Mouse (Mus musculus) MEL (cell line): ENCODE measurements around the gene Stk4. TPM values are rescaled to one million over a fixed set of nuclear protein-coding genes. Genes with fewer than 3 reads are reported as not detected.

Experiments
- DNase-seq: peaks from one replicate; pipeline ENCODE4 v3.0.0; 2011; ENCODE audit warnings: low read depth, low spot score
- H3K27ac ChIP-seq: 2 replicates; pipeline ENCODE4 v1.5.1; 2012; ENCODE audit warnings: low read depth, mild to moderate bottlenecking, control low read depth, low read length, moderate library complexity; ENCODE audit not compliant: control insufficient read depth
- H3K27me3 ChIP-seq, 2 experiments: fragments of 150-350 bp in 1 of 2; sonication (generic) in 1 of 2; 2 replicates each; pipeline ENCODE4 v1.6.1; 2012; ENCODE audit warnings: low read length in 2 of 2, mild to moderate bottlenecking in 2 of 2, improper control_type of control experiment in 1 of 2, moderate library complexity in 1 of 2; ENCODE audit not compliant: insufficient read depth in 2 of 2, control insufficient read depth in 1 of 2
- H3K36me3 ChIP-seq, 2 experiments: 2 replicates each; pipeline ENCODE4 v1.6.1; 2012 to 2014; ENCODE audit warnings: low read length in 2 of 2, improper control_type of control experiment in 1 of 2, inconsistent platforms in 1 of 2, mild to moderate bottlenecking in 1 of 2; ENCODE audit not compliant: insufficient read depth in 2 of 2, control insufficient read depth in 1 of 2
- H3K4me1 ChIP-seq, 2 experiments: fragments of 150-350 bp in 1 of 2; sonication (generic) in 1 of 2; 2 replicates each; pipeline ENCODE4 v1.6.1; 2012; ENCODE audit warnings: low read length in 2 of 2, improper control_type of control experiment in 1 of 2, mild to moderate bottlenecking in 1 of 2; ENCODE audit not compliant: insufficient read depth in 2 of 2, control insufficient read depth in 1 of 2
- H3K4me3 ChIP-seq, 2 experiments: fragments of 150-350 bp in 1 of 2; sonication (generic) in 1 of 2; 2 replicates each; pipeline ENCODE4 v1.5.1; 2012; ENCODE audit warnings: low read depth in 2 of 2, low read length in 2 of 2, mild to moderate bottlenecking in 2 of 2, moderate library complexity in 2 of 2, control low read depth in 1 of 2, improper control_type of control experiment in 1 of 2; ENCODE audit not compliant: control insufficient read depth in 1 of 2, insufficient read depth in 1 of 2
- H3K79me2 ChIP-seq: 2 replicates; pipeline ENCODE4 v1.6.1; 2012; ENCODE audit warnings: mild to moderate bottlenecking, low read length, moderate library complexity; ENCODE audit not compliant: control insufficient read depth, poor library complexity, insufficient read depth
- H3K9ac ChIP-seq: 2 replicates; pipeline ENCODE4 v1.6.1; 2012; ENCODE audit warnings: low read depth, mild to moderate bottlenecking, control low read depth, low read length, moderate library complexity; ENCODE audit not compliant: control insufficient read depth, poor library complexity, severe bottlenecking
- H3K9me3 ChIP-seq: fragments of 150-350 bp; sonication (generic); replicated peaks from 2 replicates; pipeline ENCODE4 v1.6.1; 2012; ENCODE audit warnings: mild to moderate bottlenecking, low read length, improper control_type of control experiment, moderate library complexity; ENCODE audit not compliant: insufficient read depth
- BHLHE40 ChIP-seq: IDR thresholded peaks from 2 replicates; pipeline ENCODE4 v1.6.1; 2012; ENCODE audit warnings: low read depth, mild to moderate bottlenecking, inconsistent platforms, low read length, improper control_type of control experiment, borderline replicate concordance
- CHD1 ChIP-seq: IDR thresholded peaks from 2 replicates; pipeline ENCODE4 v1.6.1; 2012; ENCODE audit warnings: low read depth, mild to moderate bottlenecking, inconsistent platforms, low read length, improper control_type of control experiment
- CTCF ChIP-seq, 3 experiments: IDR thresholded peaks in 2 of 3; conservative IDR thresholded peaks in 1 of 3; 2 replicates each; pipeline ENCODE4 v1.5.1; 2011 to 2012; ENCODE audit warnings: low read length in 3 of 3, low read depth in 2 of 3, mild to moderate bottlenecking in 2 of 3, improper control_type of control experiment in 1 of 3, inconsistent platforms in 1 of 3, mixed read lengths in 1 of 3, moderate library complexity in 1 of 3; ENCODE audit not compliant: control insufficient read depth in 1 of 3, insufficient read depth in 1 of 3, poor library complexity in 1 of 3, severe bottlenecking in 1 of 3
- ELF1 ChIP-seq: IDR thresholded peaks from 2 replicates; pipeline ENCODE4 v1.6.1; 2014; ENCODE audit warnings: low read depth, mild to moderate bottlenecking, inconsistent platforms, low read length, improper control_type of control experiment, moderate library complexity
- GABPA ChIP-seq: IDR thresholded peaks from 2 replicates; pipeline ENCODE4 v1.6.1; 2012; ENCODE audit warnings: low read depth, mild to moderate bottlenecking, inconsistent platforms, low read length, improper control_type of control experiment, moderate library complexity
- GATA1 ChIP-seq: IDR thresholded peaks from 2 replicates; pipeline ENCODE4 v1.6.1; 2011; ENCODE audit warnings: low read depth, low read length, improper control_type of control experiment
- HCFC1 ChIP-seq: IDR thresholded peaks from 2 replicates; pipeline ENCODE4 v1.6.1; 2012; ENCODE audit warnings: low read depth, mild to moderate bottlenecking, inconsistent platforms, low read length, improper control_type of control experiment, moderate library complexity
- KAT2A ChIP-seq: conservative IDR thresholded peaks from 2 replicates; pipeline ENCODE4 v1.6.1; 2012; ENCODE audit warnings: low read depth, low read length, improper control_type of control experiment, inconsistent platforms
- MAX ChIP-seq: IDR thresholded peaks from 2 replicates; pipeline ENCODE4 v1.6.1; 2011; ENCODE audit warnings: low read length, improper control_type of control experiment
- MAZ ChIP-seq: IDR thresholded peaks from 2 replicates; pipeline ENCODE4 v1.6.1; 2012; ENCODE audit warnings: low read depth, mild to moderate bottlenecking, inconsistent platforms, low read length, improper control_type of control experiment
- MEF2A ChIP-seq: IDR thresholded peaks from 2 replicates; pipeline ENCODE4 v1.6.1; 2014; ENCODE audit warnings: low read depth, mild to moderate bottlenecking, inconsistent platforms, low read length, improper control_type of control experiment; ENCODE audit not compliant: poor library complexity, insufficient replicate concordance, severe bottlenecking; ENCODE audit errors: extremely low read depth
- MYB ChIP-seq: IDR thresholded peaks from 2 replicates; pipeline ENCODE4 v1.6.1; 2011; ENCODE audit warnings: mild to moderate bottlenecking, low read depth, low read length, improper control_type of control experiment
- MYC ChIP-seq: IDR thresholded peaks from 2 replicates; pipeline ENCODE4 v1.6.1; 2011; ENCODE audit warnings: low read depth, mild to moderate bottlenecking, low read length, improper control_type of control experiment, moderate library complexity
- NELFE ChIP-seq: IDR thresholded peaks from 2 replicates; pipeline ENCODE4 v1.6.1; 2011; ENCODE audit warnings: low read depth, low read length, improper control_type of control experiment
- POLR2A ChIP-seq, 2 experiments: IDR thresholded peaks; 2 replicates each; pipeline ENCODE4 v1.6.1; 2011 to 2012; ENCODE audit warnings: low read length in 2 of 2, mild to moderate bottlenecking in 2 of 2, control low read depth in 1 of 2, improper control_type of control experiment in 1 of 2, low read depth in 1 of 2, moderate library complexity in 1 of 2; ENCODE audit not compliant: control insufficient read depth in 1 of 2, insufficient read depth in 1 of 2, poor library complexity in 1 of 2
- POLR2AphosphoS2 ChIP-seq: IDR thresholded peaks from 2 replicates; pipeline ENCODE4 v1.6.1; 2011; ENCODE audit warnings: low read length, improper control_type of control experiment
- POLR2AphosphoS5 ChIP-seq: IDR thresholded peaks from 2 replicates; pipeline ENCODE4 v1.6.1; 2012; ENCODE audit warnings: low read depth, borderline replicate concordance, mild to moderate bottlenecking, inconsistent platforms, low read length, moderate library complexity, mixed read lengths
- RAD21 ChIP-seq: IDR thresholded peaks from 2 replicates; pipeline ENCODE4 v1.6.1; 2011; ENCODE audit warnings: mild to moderate bottlenecking, low read depth, low read length, improper control_type of control experiment
- RCOR1 ChIP-seq: IDR thresholded peaks from 2 replicates; pipeline ENCODE4 v1.6.1; 2012; ENCODE audit warnings: low read depth, mild to moderate bottlenecking, inconsistent platforms, low read length, improper control_type of control experiment
- SIN3A ChIP-seq: IDR thresholded peaks from 2 replicates; pipeline ENCODE4 v1.6.1; 2012; ENCODE audit warnings: low read length, improper control_type of control experiment, inconsistent platforms
- TAL1 ChIP-seq: IDR thresholded peaks from 2 replicates; pipeline ENCODE4 v1.6.1; 2012; ENCODE audit warnings: mild to moderate bottlenecking, inconsistent platforms, low read length, moderate library complexity, mixed read lengths
- TBP ChIP-seq: IDR thresholded peaks from 2 replicates; pipeline ENCODE4 v1.8.0; 2011; ENCODE audit warnings: low read depth, low read length, improper control_type of control experiment
- TCF12 ChIP-seq: IDR thresholded peaks from 2 replicates; pipeline ENCODE4 v1.6.1; 2014; ENCODE audit warnings: low read depth, mild to moderate bottlenecking, inconsistent platforms, low read length, improper control_type of control experiment, moderate library complexity
- UBTF ChIP-seq: IDR thresholded peaks from 2 replicates; pipeline ENCODE4 v1.6.1; 2012; ENCODE audit warnings: low read depth, mild to moderate bottlenecking, inconsistent platforms, low read length, improper control_type of control experiment, moderate library complexity, borderline replicate concordance; ENCODE audit not compliant: insufficient read depth
- USF1 ChIP-seq: IDR thresholded peaks from 2 replicates; pipeline ENCODE4 v1.6.1; 2014; ENCODE audit warnings: low read depth, mild to moderate bottlenecking, inconsistent platforms, low read length, improper control_type of control experiment, moderate library complexity
- ZMIZ1 ChIP-seq: IDR thresholded peaks from 2 replicates; pipeline ENCODE4 v1.6.1; 2012; ENCODE audit warnings: low read depth, mild to moderate bottlenecking, inconsistent platforms, low read length, improper control_type of control experiment, moderate library complexity
- polyA plus RNA-seq, 2 experiments: library from polyadenylated mRNA; stranded (reverse) in 1 of 2; unstranded in 1 of 2; fragments of >175 nt in 1 of 2; fragments of >200 nt in 1 of 2; gene quantifications; 2 replicates each; pipeline versions ENCODE4 v1.2.1 to v1.2.4; 2012; ENCODE audit warnings: low replicate concordance in 2 of 2, low read depth in 1 of 2; ENCODE audit not compliant: insufficient read length in 2 of 2, insufficient read depth in 1 of 2, missing spikeins in 1 of 2
- total RNA-seq: library from RNA; depleted of rRNA; stranded (reverse); fragments of 300-350 nt; gene quantifications from 2 replicates; pipeline ENCODE4 v1.2.3, GENCODE M21; 2012

Gene Stk4
- total and polyA plus RNA-seq, 3 experiments: 46.8 to 56.1 TPM; not detected in 1

DNA sequence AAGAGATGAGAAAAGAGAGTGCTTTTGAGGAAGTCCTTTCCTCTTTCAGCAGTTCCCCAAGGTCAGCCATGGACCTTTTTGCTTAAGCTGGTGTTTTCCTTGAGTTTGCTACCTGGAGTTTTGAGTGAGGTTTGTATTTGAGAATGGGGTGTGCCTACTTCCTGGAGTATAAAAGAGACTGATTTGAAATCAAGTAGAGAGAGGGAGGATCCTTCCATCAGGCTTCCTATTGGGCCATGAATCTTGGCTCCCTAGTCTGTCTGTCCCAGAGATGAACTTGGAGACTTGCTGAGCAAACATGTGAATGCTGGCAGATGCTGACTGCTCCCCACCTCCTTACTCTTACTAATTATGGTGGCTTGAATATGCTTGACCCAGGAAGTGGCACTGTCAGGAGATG lies 122.2 kb downstream of the Stk4 start:
- no peak overlapping the region for H3K4me3 ChIP-seq

DNA sequence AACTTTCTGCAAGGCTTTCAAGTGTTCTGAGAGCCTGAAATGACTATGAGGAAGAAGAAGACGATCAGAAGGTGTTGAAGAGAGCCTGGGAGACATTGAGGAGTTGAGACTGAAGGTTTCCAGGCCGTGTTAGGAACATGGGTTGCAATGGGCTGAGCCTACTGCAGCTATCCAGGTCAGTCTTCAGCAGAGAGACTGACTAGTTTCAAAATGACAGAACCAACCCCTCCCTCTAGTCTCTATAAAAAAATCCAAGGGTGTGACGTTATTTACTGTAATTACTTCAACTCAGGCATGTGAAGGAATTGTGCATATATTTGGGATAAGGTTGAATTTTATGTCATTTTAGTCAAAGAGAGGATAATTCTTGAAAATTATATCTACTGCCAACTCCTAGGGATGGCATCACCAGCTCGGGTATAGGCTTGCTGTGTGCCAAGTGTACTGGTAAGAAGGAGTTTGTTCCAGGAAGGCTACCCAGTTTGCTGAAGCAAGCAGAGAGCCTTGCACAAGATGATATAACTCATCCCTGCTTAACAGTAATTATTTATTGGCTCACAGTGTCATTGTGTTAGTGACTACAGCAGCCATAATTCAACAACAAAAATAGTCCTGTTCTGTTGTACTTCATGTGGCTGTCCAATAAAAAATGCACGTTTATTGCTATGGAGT lies 125.0 kb downstream of the Stk4 start:
- peaks cover 8 to 13% of the 10 kb centered on the region in 2 experiments for H3K27me3 ChIP-seq
- H3K9ac ChIP-seq: no peak overlapping the region
- H3K9me3 ChIP-seq: no peaks in the 10 kb centered on the region
- no peak overlapping the region for H3K4me3 ChIP-seq
- no peaks in the 10 kb centered on the region for H3K79me2 ChIP-seq
- no peaks in the 10 kb centered on the region for H3K36me3 ChIP-seq
- no peaks in the 10 kb centered on the region for H3K4me1 ChIP-seq
- no peak for DNase-seq
- no peak for TF ChIP-seq MYB
- TF ChIP-seq MAZ: no peak
- no peak for TF ChIP-seq BHLHE40
- no peak for TF ChIP-seq CTCF (IDR thresholded peaks at IDR 0.05 in 2 of 3, conservative IDR thresholded peaks at IDR 0.05 in 1 of 3; ENCODE audit: control insufficient read depth in 1 of 3, insufficient read depth in 1 of 3, low read depth in 2 of 3, low read length in 3 of 3, poor library complexity in 1 of 3, severe bottlenecking in 1 of 3)
- TF ChIP-seq RAD21: no peak
- TF ChIP-seq RCOR1: no peak
- no peak for TF ChIP-seq TAL1
- no peak for TF ChIP-seq UBTF
- TF ChIP-seq MEF2A: no peak
- no peak for TF ChIP-seq POLR2A (IDR thresholded peaks at IDR 0.05; ENCODE audit: control insufficient read depth in 1 of 2, insufficient read depth in 1 of 2, low read depth in 1 of 2, low read length in 2 of 2, poor library complexity in 1 of 2)
- TF ChIP-seq GABPA: no peak
- no peak for TF ChIP-seq NELFE
- TF ChIP-seq MYC: no peak
- no peak for TF ChIP-seq KAT2A
- TF ChIP-seq GATA1: no peak
- TF ChIP-seq, all 39 proteins: peak for 0
- no peak overlapping the region for H3K27ac ChIP-seq

More for the DNA sequence above, 122.2 kb downstream of the Stk4 start:
- no peak overlapping the region for H3K27ac ChIP-seq
- H3K36me3 ChIP-seq: no peaks in the 10 kb centered on the region
- H3K9me3 ChIP-seq: no peaks in the 10 kb centered on the region
- no peak for DNase-seq
- no peaks in the 10 kb centered on the region for H3K79me2 ChIP-seq
- H3K27me3 ChIP-seq: peaks cover 7 to 13% of the 10 kb centered on the region in 2 experiments
- TF ChIP-seq POLR2AphosphoS5: no peak
- TF ChIP-seq MYC: no peak
- TF ChIP-seq MAX: no peak
- TF ChIP-seq UBTF: no peak
- TF ChIP-seq USF1: no peak
- no peak for TF ChIP-seq MYB
- no peak for TF ChIP-seq CHD1
- TF ChIP-seq SIN3A: no peak
- TF ChIP-seq CTCF (IDR thresholded peaks at IDR 0.05 in 2 of 3, conservative IDR thresholded peaks at IDR 0.05 in 1 of 3; ENCODE audit: control insufficient read depth in 1 of 3, insufficient read depth in 1 of 3, low read depth in 2 of 3, low read length in 3 of 3, poor library complexity in 1 of 3, severe bottlenecking in 1 of 3): no peak
- TF ChIP-seq POLR2AphosphoS2: no peak
- TF ChIP-seq RCOR1: no peak
- TF ChIP-seq GABPA: no peak
- TF ChIP-seq MEF2A: no peak
- no peak for TF ChIP-seq TCF12
- no peak for TF ChIP-seq NELFE
- no peak for TF ChIP-seq HCFC1
- TF ChIP-seq TBP: no peak
- no peak for TF ChIP-seq RAD21
- no peak for TF ChIP-seq ELF1
- TF ChIP-seq ZMIZ1: no peak
- no peak overlapping the region for H3K9ac ChIP-seq
- H3K4me1 ChIP-seq: no peaks in the 10 kb centered on the region
